Mouse (Mus musculus): ENCODE measurements around the gene Fabp3.

Gene Fabp3

GRCm38 (mm10) chr4:130325446-130325845 is 17.1 kb downstream of the Fabp3 start:
- in situ Hi-C loops (cut with MboI, MseI): loop anchor here (25.0 kb wide), 1 partner anchor 212 kb away; no protein-coding TSS in a partner anchor

GRCm38 (mm10) chr4:130327366-130327765 is 19.0 kb downstream of the Fabp3 start:
- in situ Hi-C loops (cut with MboI, MseI): loop anchor here (25.0 kb wide), 1 partner anchor 210 kb away; no protein-coding TSS in a partner anchor

- in situ Hi-C loops (cut with MboI, MseI): loop anchor here (25.0 kb wide), 1 partner anchor 201 kb away; no protein-coding TSS in a partner anchor
Observed at GRCm38 (mm10) chr4:130335867-130336266, 27.5 kb downstream of the Fabp3 start.

- in situ Hi-C loops (cut with MboI, MseI): loop anchor here (25.0 kb wide), 1 partner anchor 196 kb away; no protein-coding TSS in a partner anchor
Observed at GRCm38 (mm10) chr4:130341691-130342090, 33.3 kb downstream of the Fabp3 start.

GRCm38 (mm10) chr4:130349666-130350065 is 41.3 kb downstream of the Fabp3 start:
- in situ Hi-C loops (cut with MboI, MseI): loop anchor here (10.0 to 25.0 kb wide), 3 partner anchors 188 to 712 kb away; partner anchors contain the start of gene Txlna

GRCm38 (mm10) chr4:130350690-130351422 is 42.5 kb downstream of the Fabp3 start:
- in situ Hi-C loops (cut with MboI, MseI): loop anchor here (10.0 to 25.0 kb wide), 2 partner anchors 284 to 714 kb away; partner anchors contain the start of gene Txlna

GRCm38 (mm10) chr4:130352588-130352987 is 44.2 kb downstream of the Fabp3 start:
- in situ Hi-C loops (cut with MboI, MseI): loop anchor here (10.0 to 25.0 kb wide), 2 partner anchors 282 to 715 kb away; partner anchors contain the start of gene Txlna

- in situ Hi-C loops (cut with MboI, MseI): loop anchor here (10.0 to 25.0 kb wide), 2 partner anchors 277 to 721 kb away; partner anchors contain the start of gene Txlna
Observed at GRCm38 (mm10) chr4:130357946-130358345, 49.6 kb downstream of the Fabp3 start.

- in situ Hi-C loops (cut with MboI, MseI): loop anchor here (10.0 to 25.0 kb wide), 2 partner anchors 275 to 722 kb away; partner anchors contain the start of gene Txlna
Observed at GRCm38 (mm10) chr4:130359486-130360237, 51.3 kb downstream of the Fabp3 start, which contains the start of the genes Zcchc17 and Snrnp40. Gene Zcchc17, minus strand, starts transcription at chr4:130359943. Gene Snrnp40, plus strand, starts transcription at chr4:130360132.

- in situ Hi-C loops (cut with MboI, MseI): loop anchor here (25.0 kb wide), 1 partner anchor 723 kb away; the partner anchor contains the start of gene Txlna
Observed at GRCm38 (mm10) chr4:130360238-130360590, 51.8 kb downstream of the Fabp3 start.
